Mouse (Mus musculus) cerebellum, adult 11 months (tissue): ENCODE results near the gene Limk2.
A peak's percentile ranks its signal among the peaks of the same experiment; 100 is the strongest.

Source experiments
- DNase-seq: peaks from one replicate; pipeline ENCODE4 v3.0.0; 2022

Gene Limk2

GRCm38 (mm10) chr11:3331756-3332642 lies 77.0 kb downstream of the Limk2 start:
- peak; percentile 91 for DNase-seq

GRCm38 (mm10) chr11:3330991-3331750 lies 77.8 kb downstream of the Limk2 start:
- DNase-seq, result no peak

DNA sequence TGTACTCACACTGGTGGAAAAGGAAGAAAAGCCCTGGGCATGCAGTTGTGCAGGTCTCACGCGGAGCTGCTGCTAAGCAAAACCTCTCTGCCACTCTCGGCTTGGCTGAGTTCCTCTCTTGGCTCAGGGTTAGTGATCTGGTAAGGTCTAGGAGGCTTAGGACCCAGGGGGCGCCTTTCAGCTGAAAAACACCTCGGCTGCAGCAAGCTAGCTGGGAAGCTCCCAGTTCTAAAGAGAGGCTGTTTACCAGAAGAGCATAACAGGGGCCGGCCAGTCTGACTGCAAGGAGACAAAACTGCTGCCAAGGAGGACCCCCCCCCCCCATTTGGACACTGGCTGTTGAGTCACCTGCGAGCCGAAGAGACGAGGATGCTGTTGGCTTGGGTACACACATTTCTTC lies 78.4 kb downstream of the Limk2 start:
- DNase-seq, result peak; percentile 91

DNA sequence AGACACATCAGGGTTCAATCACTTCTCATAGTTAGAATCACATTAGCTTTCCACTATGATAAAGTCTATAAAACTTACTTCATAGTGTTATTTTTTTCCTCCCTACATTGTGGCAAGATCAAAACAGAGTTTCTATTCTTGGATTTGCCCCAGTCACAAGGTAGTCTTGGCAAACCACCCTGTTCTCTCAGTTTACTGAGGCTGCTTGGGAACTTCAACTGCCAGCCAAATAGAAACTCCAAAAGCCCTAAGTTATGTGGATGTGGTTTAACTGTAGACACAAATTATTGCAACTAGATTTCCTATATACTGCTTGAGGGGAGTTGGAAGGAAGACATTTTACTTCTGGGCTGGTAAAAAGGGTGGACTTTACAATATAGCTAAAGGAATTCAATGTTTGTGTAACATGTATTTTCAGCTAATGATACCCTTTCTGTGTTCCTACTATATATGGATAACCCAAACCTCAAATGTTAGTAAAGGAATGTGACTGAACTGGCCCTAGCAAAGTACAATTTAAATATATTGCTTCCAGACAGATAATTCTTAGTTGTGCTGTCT lies 79.0 kb downstream of the Limk2 start, which contains the start of gene Pik3ip1:
Gene Pik3ip1, plus strand, starts transcription at position 511 of the 561 bp plus-strand sequence.
- DNase-seq, result no peak

- DNase-seq, result no peak
Observed at GRCm38 (mm10) chr11:3328806-3329775, 79.9 kb downstream of the Limk2 start.

DNA sequence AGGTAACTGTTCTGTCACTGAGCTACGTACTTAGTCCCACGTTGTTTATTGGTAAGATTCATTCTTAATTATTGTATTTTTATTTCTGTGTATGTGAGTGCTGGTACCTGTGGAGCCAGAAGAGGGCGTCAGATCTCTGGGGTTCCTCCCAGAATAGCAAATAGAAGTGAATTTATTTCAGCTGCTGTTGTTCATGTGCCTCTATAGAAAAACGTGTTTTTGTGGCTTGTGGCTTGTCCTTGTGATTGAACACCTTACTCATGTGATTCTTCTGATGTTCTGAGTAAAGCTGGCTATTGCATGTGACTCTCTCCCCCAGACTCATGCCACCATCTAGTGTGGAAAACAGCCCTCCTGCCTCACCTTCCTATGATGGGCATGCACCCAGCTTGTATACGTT lies 80.7 kb downstream of the Limk2 start:
- no peak for DNase-seq

- no peak for DNase-seq
Observed at GRCm38 (mm10) chr11:3318286-3318685, 90.7 kb downstream of the Limk2 start.

DNA sequence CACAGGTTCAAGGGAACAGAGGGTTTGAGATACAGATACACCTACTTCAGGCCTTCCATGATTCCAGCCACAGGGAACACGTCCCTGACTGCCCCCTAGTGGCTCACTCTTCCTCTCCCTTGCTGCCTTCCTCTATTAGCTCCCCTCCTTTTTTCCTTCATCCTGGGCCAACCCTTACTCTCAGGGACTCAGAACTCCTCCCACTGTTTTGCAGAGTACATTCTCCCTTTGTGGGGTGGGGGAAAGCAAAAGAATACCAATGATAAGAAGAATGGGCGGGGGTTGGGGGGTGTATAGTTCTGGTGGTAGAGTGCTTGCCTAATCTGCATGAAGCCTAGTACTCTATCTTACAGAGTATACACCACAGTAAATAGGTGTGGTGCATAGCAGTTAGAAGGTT lies 94.8 kb downstream of the Limk2 start:
- DNase-seq, result peak; percentile 68

GRCm38 (mm10) chr11:3313294-3313693 lies 95.7 kb downstream of the Limk2 start:
- no peak for DNase-seq

- DNase-seq, result no peak
Observed at GRCm38 (mm10) chr11:3311586-3312347, 97.2 kb downstream of the Limk2 start.

DNA sequence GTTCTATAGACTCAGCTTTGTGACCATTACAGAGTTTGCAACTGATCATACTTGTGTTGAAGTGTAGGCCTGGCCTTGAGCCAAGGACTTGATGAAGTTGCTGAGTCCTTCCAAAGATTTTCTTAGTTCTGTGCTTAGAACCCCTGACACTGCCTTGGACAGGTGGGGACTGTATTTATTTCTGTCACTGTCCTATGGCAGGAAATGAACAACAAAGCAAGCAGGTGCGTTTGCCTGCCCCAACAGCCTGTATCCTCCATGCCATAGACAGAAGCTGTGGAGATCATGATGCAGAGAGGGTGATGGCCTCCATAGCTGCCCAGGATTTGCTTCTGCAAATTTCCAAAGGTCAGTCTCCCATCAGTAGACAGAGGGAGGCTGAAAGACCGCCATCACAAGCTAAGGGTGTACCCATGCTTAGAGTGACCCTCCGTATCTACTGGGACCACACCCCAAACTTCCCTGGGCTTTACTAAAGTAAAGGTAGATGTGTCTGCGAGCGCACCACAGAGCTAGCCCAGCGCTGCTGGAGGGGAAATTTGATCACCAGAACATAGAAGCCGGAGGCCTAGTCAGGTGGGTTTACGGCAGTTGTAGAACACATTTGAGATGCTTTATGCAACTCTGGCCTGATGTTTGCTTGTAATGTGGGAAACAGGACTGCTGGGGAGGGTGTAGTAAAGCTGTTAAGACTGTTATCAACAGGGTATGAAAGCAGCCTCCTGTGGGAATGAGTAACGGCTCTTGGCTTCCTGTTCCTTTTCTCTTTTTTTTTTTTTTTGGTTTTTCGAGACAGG lies 98.0 kb downstream of the Limk2 start:
- no peak for DNase-seq

DNA sequence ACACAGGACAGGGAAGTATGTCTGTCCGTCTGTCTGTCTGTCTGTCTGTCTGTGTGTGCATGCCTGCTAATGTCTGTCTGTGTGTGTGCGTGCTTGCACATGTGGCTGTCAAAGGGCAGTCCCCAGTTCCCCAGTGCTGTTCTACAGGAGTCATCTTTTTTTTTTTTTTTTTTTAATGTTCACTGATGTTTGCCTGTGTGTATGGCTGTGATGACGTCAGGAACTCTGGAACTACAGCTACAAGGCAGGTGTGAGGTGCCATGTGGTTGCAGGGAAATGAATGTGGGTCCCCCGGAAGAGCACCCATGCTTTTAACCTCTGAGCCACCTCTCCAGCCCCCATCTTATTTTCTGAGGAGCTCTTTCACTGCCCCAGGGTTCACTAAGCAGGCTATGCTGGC lies 99.1 kb downstream of the Limk2 start:
- no peak for DNase-seq

- DNase-seq, result no peak
Observed at GRCm38 (mm10) chr11:3307875-3308274, 101.1 kb downstream of the Limk2 start.

GRCm38 (mm10) chr11:3305821-3306220 lies 103.2 kb downstream of the Limk2 start:
- no peak for DNase-seq

DNA sequence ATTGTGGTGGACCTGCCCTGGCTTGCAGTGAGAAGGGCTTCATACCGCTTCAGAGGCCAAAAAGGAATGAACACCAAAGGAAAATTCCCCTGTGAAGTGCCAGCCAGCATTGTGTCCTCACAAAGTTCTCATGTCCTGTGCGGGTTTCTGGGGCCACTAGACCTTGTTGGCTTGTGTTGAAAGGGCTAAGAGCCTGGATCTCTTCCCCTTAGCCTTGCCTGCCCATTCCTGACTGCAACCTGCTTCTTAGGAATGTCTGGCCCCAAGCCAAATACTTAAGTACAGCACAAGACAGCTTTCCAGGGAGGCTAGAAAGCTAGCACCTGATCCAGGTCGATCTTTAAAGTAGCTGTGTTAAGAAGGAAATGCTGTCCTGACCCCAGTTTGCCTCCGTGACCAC lies 106.2 kb downstream of the Limk2 start:
- no peak for DNase-seq

DNA sequence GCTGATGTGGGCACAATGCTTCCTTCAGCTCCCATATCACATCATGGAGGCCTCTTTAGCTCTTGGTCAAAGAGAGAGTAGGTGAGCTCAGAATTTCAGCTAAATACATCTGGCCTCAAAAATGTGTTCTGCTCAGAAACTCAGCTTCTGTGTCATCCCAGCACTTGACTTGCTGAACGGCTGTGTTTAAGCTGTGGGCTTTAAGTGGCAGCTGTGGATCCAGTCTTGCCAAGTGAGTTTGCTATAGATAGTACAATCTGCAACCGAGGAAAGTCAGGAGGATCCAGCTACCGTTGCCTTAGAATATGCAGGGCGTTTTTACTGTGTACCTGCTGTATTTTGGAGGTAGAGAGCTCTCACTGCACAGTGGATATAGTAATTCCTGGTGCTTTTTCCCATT lies 106.6 kb downstream of the Limk2 start:
- DNase-seq, result no peak

GRCm38 (mm10) chr11:3301075-3301474 lies 107.9 kb downstream of the Limk2 start:
- no peak for DNase-seq

- DNase-seq, result no peak
Observed at GRCm38 (mm10) chr11:3298813-3299185, 110.2 kb downstream of the Limk2 start.

- DNase-seq, result no peak
Observed at GRCm38 (mm10) chr11:3297871-3298812, 110.8 kb downstream of the Limk2 start.

DNA sequence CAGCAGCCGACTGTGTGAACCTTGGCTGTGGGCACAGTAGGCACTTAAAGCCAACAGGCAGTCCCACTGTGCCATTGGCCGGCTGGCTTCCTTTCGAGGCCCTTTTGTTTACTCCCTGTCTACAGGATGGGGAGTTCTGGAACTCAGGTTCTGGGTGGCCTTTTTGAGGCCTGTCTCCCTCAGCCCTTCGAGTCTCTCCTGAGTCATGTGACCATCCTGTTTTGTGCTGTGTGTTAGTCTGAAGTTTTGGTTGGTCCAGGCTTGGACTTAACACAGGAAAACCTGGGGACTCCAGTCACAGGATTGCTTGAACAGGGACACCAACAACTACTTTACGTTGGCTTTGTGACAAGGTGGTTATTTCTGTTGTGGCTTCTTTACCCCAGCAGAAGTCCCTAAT lies 112.9 kb downstream of the Limk2 start:
- DNase-seq, result no peak
